Mouse (Mus musculus): ENCODE data around the gene Spata31d1a.

GRCm38 (mm10) chr13:59728378-59729093, 18.4 kb upstream of the Spata31d1a start:
- peak; percentile 70 for TF ChIP-seq CTCF (IDR thresholded peaks at IDR 0.05; ENCODE audit: insufficient read depth, low read depth, low read length)
- no peak for TF ChIP-seq POLR2A (IDR thresholded peaks at IDR 0.05; ENCODE audit: insufficient read depth, low read depth, low read length)

All from olfactory bulb, adult 2 months (tissue).